Mouse (Mus musculus) liver, embryonic 14.5 days (tissue): ENCODE results near the gene Ddhd1. TPM values are rescaled to one million over a fixed set of nuclear protein-coding genes. Genes with fewer than 3 reads are reported as not detected.

Experiments used
- ATAC-seq: fragments of 200-750 bp; cut with Nextera tagmentation; 2 replicates; pipeline ENCODE4 v1.8.0; 2017; ENCODE audit warnings: moderate number of reproducible peaks, mild to moderate bottlenecking, moderate library complexity; ENCODE audit not compliant: insufficient read depth
- DNase-seq, 3 experiments: peaks; one replicate each; pipeline ENCODE4 v3.0.0-alpha.2; 2012 to 2013; ENCODE audit warnings: low read depth in 3 of 3, low spot score in 3 of 3
- H3K27ac ChIP-seq: fragments of 300-500 bp; sonication (generic); 2 replicates; pipeline ENCODE4 v1.5.1; 2014; ENCODE audit warnings: moderate library complexity, mild to moderate bottlenecking, control low read depth, inconsistent platforms
- H3K27me3 ChIP-seq: fragments of 300-500 bp; sonication (generic); 2 replicates; pipeline ENCODE4 v1.6.1; 2014; ENCODE audit warnings: mild to moderate bottlenecking, low read length, moderate library complexity; ENCODE audit not compliant: control insufficient read depth, insufficient read depth
- H3K36me3 ChIP-seq: fragments of 300-500 bp; sonication (generic); replicated peaks from 2 replicates; pipeline ENCODE4 v1.6.1; 2014; ENCODE audit warnings: low read depth; ENCODE audit not compliant: control insufficient read depth, insufficient read depth
- H3K4me1 ChIP-seq, 2 experiments: fragments of 200-500 bp in 1 of 2; fragments of 300-500 bp in 1 of 2; sonication (generic) in 1 of 2; replicated peaks; 2 replicates each; pipeline ENCODE4 v1.6.1; 2012 to 2014; ENCODE audit warnings: antibody characterized with exemption in 1 of 2, inconsistent platforms in 1 of 2, low read length in 1 of 2; ENCODE audit not compliant: control insufficient read depth in 2 of 2, insufficient read depth in 2 of 2
- H3K4me2 ChIP-seq: fragments of 300-500 bp; sonication (generic); 2 replicates; pipeline ENCODE4 v1.6.1; 2014; ENCODE audit warnings: low read depth, mild to moderate bottlenecking, control low read depth, moderate library complexity
- H3K4me3 ChIP-seq, 2 experiments: fragments of 200-500 bp in 1 of 2; fragments of 300-500 bp in 1 of 2; sonication (generic) in 1 of 2; 2 replicates each; pipeline ENCODE4 v1.5.1; 2012 to 2014; ENCODE audit warnings: low read depth in 2 of 2, low read length in 2 of 2, mild to moderate bottlenecking in 2 of 2, control low read depth in 1 of 2, inconsistent platforms in 1 of 2, moderate library complexity in 1 of 2; ENCODE audit not compliant: insufficient read depth in 1 of 2
- H3K9ac ChIP-seq: fragments of 300-500 bp; sonication (generic); replicated peaks from 2 replicates; pipeline ENCODE4 v1.6.1; 2014; ENCODE audit warnings: mild to moderate bottlenecking, control low read depth, moderate library complexity
- H3K9me3 ChIP-seq: fragments of 300-500 bp; sonication (generic); 2 replicates; pipeline ENCODE4 v1.6.1; 2016; ENCODE audit warnings: low read length, mixed read lengths; ENCODE audit not compliant: control insufficient read depth
- CTCF ChIP-seq: IDR thresholded peaks from 2 replicates; pipeline ENCODE4 v1.5.1; 2016; ENCODE audit warnings: antibody characterized with exemption, low read depth, control low read depth
- EP300 ChIP-seq: IDR thresholded peaks from 2 replicates; pipeline ENCODE4 v1.6.1; 2016; ENCODE audit warnings: antibody characterized with exemption, low read depth
- WGBS: fragments of 180-500 bp; shearing (Covaris S2); extraction: QIAGEN DNeasy Blood & Tissue Kit; methylation state at CpG from one replicate; pipeline ENCODE4 v1.1.7; 2014; ENCODE audit not compliant: insufficient replicate concordance; 5-methylcytosine and 5-hydroxymethylcytosine counted together
- polyA plus RNA-seq, 2 experiments: library from polyadenylated mRNA; depleted of rRNA in 1 of 2; stranded (reverse) in 1 of 2; unstranded in 1 of 2; fragments of >200 nt; fragmentation: Nextera tagmentation in 1 of 2; extraction: Ambion mirVana in 1 of 2; gene quantifications; 2 replicates each; pipeline versions ENCODE4 v1.2.1 to v1.2.3; 2012 to 2014

Gene Ddhd1
- polyA plus RNA-seq, 2 experiments: 8.9 to 15.4 TPM

- H3K9me3 ChIP-seq: no peaks in the 10 kb centered on the region
- no peaks in the 10 kb centered on the region for H3K4me1 ChIP-seq
- H3K4me3 ChIP-seq: no peak overlapping the region
- no peak overlapping the region for H3K27ac ChIP-seq
- TF ChIP-seq CTCF (no peak), EP300 (no peak)
- H3K4me2 ChIP-seq: no peak overlapping the region
- ATAC-seq: no peak
- no peak for DNase-seq
- H3K36me3 ChIP-seq: no peaks in the 10 kb centered on the region
- H3K27me3 ChIP-seq: no peaks in the 10 kb centered on the region
- WGBS: 86% methylated on average over 2 of the region's 2 CpGs
- H3K9ac ChIP-seq: no peak overlapping the region
Observed at GRCm38 (mm10) chr14:45696098-45696497, 38.2 kb upstream of the Ddhd1 start.

- H3K36me3 ChIP-seq: no peaks in the 10 kb centered on the region
- no peak overlapping the region for H3K4me2 ChIP-seq
- no peak for DNase-seq
- no peaks in the 10 kb centered on the region; a peak in 1 of 4 replicates for H3K4me1 ChIP-seq
- no peak for ATAC-seq
- no peaks in the 10 kb centered on the region for H3K27me3 ChIP-seq
- H3K9me3 ChIP-seq: no peaks in the 10 kb centered on the region
- H3K9ac ChIP-seq: no peak overlapping the region
- 62% methylated on average over 2 of the region's 2 CpGs for WGBS
- H3K27ac ChIP-seq: no peak overlapping the region
- no peak overlapping the region for H3K4me3 ChIP-seq
- no peak for TF ChIP-seq EP300
- TF ChIP-seq CTCF: no peak
Observed at GRCm38 (mm10) chr14:45693891-45694290, 35.9 kb upstream of the Ddhd1 start.

- peak overlapping the region; percentile 37 for H3K9ac ChIP-seq
- ATAC-seq (no peak), DNase-seq (peak in 2 of 3 experiments; percentile 9 to 17)
- no peaks in the 10 kb centered on the region for H3K27me3 ChIP-seq
- H3K4me2 ChIP-seq: peak overlapping the region; percentile 66
- WGBS: 3% methylated on average over 16 of the region's 16 CpGs
- H3K9me3 ChIP-seq: no peaks in the 10 kb centered on the region
- no peaks in the 10 kb centered on the region for H3K36me3 ChIP-seq
- no peak overlapping the region for H3K27ac ChIP-seq
- TF ChIP-seq CTCF (peak; percentile 76), EP300 (no peak)
- H3K4me1 ChIP-seq: no peaks in the 10 kb centered on the region; a peak in 1 of 4 replicates
- peak overlapping the region; percentile 45 to 49 for H3K4me3 ChIP-seq
Observed at GRCm38 (mm10) chr14:45690520-45691246, 32.7 kb upstream of the Ddhd1 start.

- no peaks in the 10 kb centered on the region for H3K9me3 ChIP-seq
- ATAC-seq (no peak), DNase-seq (no peak)
- WGBS: 74% methylated on average over 2 of the region's 2 CpGs
- no peak overlapping the region for H3K4me3 ChIP-seq
- H3K4me1 ChIP-seq: no peaks in the 10 kb centered on the region
- no peak overlapping the region for H3K27ac ChIP-seq
- H3K27me3 ChIP-seq: no peaks in the 10 kb centered on the region
- no peaks in the 10 kb centered on the region for H3K36me3 ChIP-seq
- no peak overlapping the region for H3K4me2 ChIP-seq
- no peak overlapping the region for H3K9ac ChIP-seq
- TF ChIP-seq CTCF (no peak), EP300 (no peak)
Observed at GRCm38 (mm10) chr14:45685313-45685712, 27.4 kb upstream of the Ddhd1 start.

- Histone ChIP-seq H3K27me3 (no peaks in the 10 kb centered on the region), H3K9ac (no peak overlapping the region), H3K4me3 (no peak overlapping the region), H3K4me2 (no peak overlapping the region), H3K27ac (no peak overlapping the region), H3K36me3 (no peaks in the 10 kb centered on the region), H3K4me1 (no peaks in the 10 kb centered on the region), H3K9me3 (no peaks in the 10 kb centered on the region)
- ATAC-seq: no peak
- no peak for TF ChIP-seq EP300
- no peak for TF ChIP-seq CTCF
- DNase-seq: no peak
- 44% methylated on average over 6 of the region's 6 CpGs for WGBS
Observed at GRCm38 (mm10) chr14:45676722-45677121, 18.8 kb upstream of the Ddhd1 start.
